Mouse (Mus musculus) liver, adult 2 months (tissue): ENCODE measurements at regions not wholly inside any gene's neighbourhood (a gene's known extent, or its start where the extent isn't known, plus 50 kb on each side); places are given as distances from the start of the nearest gene placed in this dataset.
"Not testable (repeated sequence)": the region's sequence is repeated elsewhere in the genome, so short reads cannot be mapped to it uniquely, and the experiment has no call there.

Experiments used
- DNase-seq: peaks from one replicate; pipeline ENCODE4 v3.0.0-alpha.2; 2011; ENCODE audit warnings: low read depth, low spot score; ENCODE audit errors: extremely low read depth
- H3K27ac ChIP-seq: fragments of 200-500 bp; replicated peaks from 2 replicates; pipeline ENCODE4 v1.5.1; 2012; ENCODE audit warnings: low read depth, mild to moderate bottlenecking, control low read depth, inconsistent platforms, low read length; ENCODE audit not compliant: insufficient read depth
- H3K27me3 ChIP-seq: fragments of 200-500 bp; 2 replicates; pipeline ENCODE4 v1.6.1; 2012; ENCODE audit warnings: mild to moderate bottlenecking, moderate library complexity, low read length, inconsistent platforms; ENCODE audit not compliant: control insufficient read depth, insufficient read depth
- H3K36me3 ChIP-seq: fragments of 200-500 bp; 2 replicates; pipeline ENCODE4 v1.6.1; 2012; ENCODE audit warnings: low read length, inconsistent platforms; ENCODE audit not compliant: control insufficient read depth, insufficient read depth
- H3K4me1 ChIP-seq: fragments of 200-500 bp; 2 replicates; pipeline ENCODE4 v1.6.1; 2011; ENCODE audit warnings: low read length; ENCODE audit not compliant: control insufficient read depth, insufficient read depth
- H3K4me3 ChIP-seq: fragments of 200-500 bp; 2 replicates; pipeline ENCODE4 v1.5.1; 2011; ENCODE audit warnings: low read depth, mild to moderate bottlenecking, control low read depth, low read length, moderate library complexity; ENCODE audit not compliant: insufficient read depth
- H3K79me2 ChIP-seq: fragments of 200-500 bp; 2 replicates; pipeline ENCODE4 v1.6.1; 2012; ENCODE audit warnings: inconsistent platforms, mild to moderate bottlenecking, low read length, moderate library complexity; ENCODE audit not compliant: control insufficient read depth, insufficient read depth
- H3K9ac ChIP-seq: fragments of 200-500 bp; 2 replicates; pipeline ENCODE4 v1.6.1; 2012; ENCODE audit warnings: low read depth, mild to moderate bottlenecking, control low read depth, inconsistent platforms, low read length
- CTCF ChIP-seq: fragments of 200-500 bp; IDR thresholded peaks from 2 replicates; pipeline ENCODE4 v1.5.1; 2011; ENCODE audit warnings: low read depth, low read length, control low read depth
- POLR2A ChIP-seq: fragments of 200-500 bp; IDR thresholded peaks from 2 replicates; pipeline ENCODE4 v1.6.1; 2011; ENCODE audit warnings: low read length, control low read depth; ENCODE audit not compliant: insufficient read depth; ENCODE audit errors: extremely low read depth
- WGBS: fragments of 180-500 bp; shearing (Covaris S2); methylation state at CpG from one replicate; pipeline ENCODE4 v1.1.7; 2018; 5-methylcytosine and 5-hydroxymethylcytosine counted together

DNA sequence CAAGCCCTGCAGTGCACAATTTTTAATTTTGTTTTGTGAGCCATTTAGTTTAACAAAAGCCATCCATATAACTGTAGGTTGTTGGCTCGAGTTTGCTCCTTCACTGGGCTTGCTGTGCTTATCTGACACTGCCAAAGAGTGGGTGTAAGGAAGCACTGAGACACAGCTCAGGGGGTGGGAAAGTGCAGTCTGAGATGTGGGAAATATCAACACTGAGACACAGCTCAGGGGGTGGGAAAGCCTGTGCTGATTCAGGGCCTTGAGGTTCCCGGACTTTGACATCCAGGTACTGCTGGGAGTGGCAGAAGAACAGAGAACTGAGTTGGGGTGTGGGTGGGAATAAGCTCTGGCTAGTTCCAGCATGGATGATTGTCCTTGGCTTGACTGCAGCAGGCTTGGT is 324.4 kb upstream of the Slc39a10 start:
- no peaks in the 10 kb centered on the region for H3K36me3 ChIP-seq
- H3K27ac ChIP-seq: no peak overlapping the region
- no peak overlapping the region for H3K4me3 ChIP-seq
- no peak overlapping the region for H3K9ac ChIP-seq
- DNase-seq: no peak
- TF ChIP-seq POLR2A (no peak), CTCF (no peak)
- no peaks in the 10 kb centered on the region for H3K27me3 ChIP-seq
- WGBS: 48% methylated on average over 2 of the region's 2 CpGs
- no peaks in the 10 kb centered on the region for H3K79me2 ChIP-seq
- no peaks in the 10 kb centered on the region for H3K4me1 ChIP-seq

DNA sequence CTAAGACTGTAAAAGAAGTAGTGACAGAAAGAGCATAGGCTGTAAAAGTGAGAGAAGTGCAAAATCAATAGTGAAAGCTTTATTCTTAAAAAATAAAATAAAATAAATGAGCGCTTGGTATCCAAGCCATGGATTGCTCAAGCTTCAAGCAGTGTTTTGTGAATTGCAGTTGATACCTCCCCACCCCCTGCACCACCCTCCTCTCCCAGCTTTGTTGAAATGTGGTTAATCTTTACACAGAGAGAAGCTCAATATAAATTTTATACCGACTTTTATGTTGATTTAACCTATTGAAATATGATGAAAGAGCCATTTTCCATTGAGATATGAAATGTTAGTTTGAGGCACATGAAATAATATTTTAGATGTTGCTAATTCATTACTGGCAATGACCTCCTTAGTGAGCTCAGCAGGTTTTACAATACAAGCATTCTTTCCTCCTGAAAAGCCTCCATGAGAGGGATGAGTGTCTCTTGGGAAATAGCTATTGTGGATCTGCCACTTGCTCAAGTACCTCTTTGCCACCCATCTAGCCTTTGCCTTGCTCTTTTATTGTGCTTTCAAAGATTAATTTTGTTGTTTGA is 323.9 kb upstream of the Slc39a10 start:
- 53% methylated on average over 2 of the region's 2 CpGs for WGBS
- Histone ChIP-seq H3K4me3 (no peak overlapping the region), H3K79me2 (no peaks in the 10 kb centered on the region), H3K4me1 (no peaks in the 10 kb centered on the region), H3K9ac (no peak overlapping the region), H3K27ac (no peak overlapping the region), H3K36me3 (no peaks in the 10 kb centered on the region), H3K27me3 (no peaks in the 10 kb centered on the region)
- no peak for DNase-seq
- TF ChIP-seq POLR2A: no peak
- no peak for TF ChIP-seq CTCF

DNA sequence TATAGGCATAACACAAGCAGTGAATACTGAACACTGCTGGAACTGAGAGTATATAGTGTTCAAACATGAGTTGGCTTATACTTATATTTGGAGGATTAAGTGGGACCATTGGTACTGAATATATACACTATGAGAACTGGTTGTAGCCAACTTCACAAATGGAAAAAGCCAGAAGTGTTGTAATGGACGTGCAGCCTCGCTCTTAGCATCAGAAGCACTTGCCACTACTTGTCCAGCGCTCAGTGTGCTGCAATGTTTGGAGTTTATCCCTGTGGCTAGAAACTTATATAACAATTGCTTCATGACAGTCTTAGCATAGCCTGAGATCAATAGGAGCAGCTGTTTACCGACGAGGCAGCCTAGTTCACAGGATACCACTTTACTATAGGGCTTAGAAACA is 320.8 kb upstream of the Slc39a10 start:
- Histone ChIP-seq H3K79me2 (no peaks in the 10 kb centered on the region), H3K27ac (no peak overlapping the region), H3K4me1 (no peaks in the 10 kb centered on the region), H3K27me3 (no peaks in the 10 kb centered on the region), H3K9ac (no peak overlapping the region), H3K4me3 (no peak overlapping the region), H3K36me3 (no peaks in the 10 kb centered on the region)
- TF ChIP-seq CTCF (no peak), POLR2A (no peak)
- 74% methylated on average over 5 of the region's 5 CpGs for WGBS
- DNase-seq: no peak

DNA sequence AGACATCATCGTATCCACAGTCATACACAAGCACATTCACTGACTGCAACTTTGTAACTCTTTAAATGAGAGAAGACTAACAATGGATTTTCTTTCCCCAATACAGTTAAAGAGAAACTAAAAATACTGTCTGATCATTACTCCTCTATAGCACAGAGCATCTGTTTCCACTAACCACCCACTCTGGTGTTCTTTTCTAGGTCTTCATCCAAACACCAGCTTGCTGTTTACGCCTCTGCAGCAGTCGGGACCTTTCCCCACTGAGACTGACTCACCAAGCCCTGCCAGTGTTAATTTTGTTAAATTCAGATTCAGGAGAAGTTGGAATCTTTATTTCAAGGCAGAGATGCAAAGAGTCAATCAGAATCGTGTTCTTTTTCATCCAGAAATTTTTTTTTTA is 300.3 kb upstream of the Slc39a10 start:
- Histone ChIP-seq H3K36me3 (no peaks in the 10 kb centered on the region), H3K4me3 (no peak overlapping the region), H3K4me1 (no peaks in the 10 kb centered on the region), H3K27me3 (no peaks in the 10 kb centered on the region), H3K27ac (no peak overlapping the region), H3K79me2 (no peaks in the 10 kb centered on the region), H3K9ac (no peak overlapping the region)
- 74% methylated on average over 4 of the region's 4 CpGs for WGBS
- no peak for TF ChIP-seq POLR2A
- TF ChIP-seq CTCF: no peak
- no peak for DNase-seq

DNA sequence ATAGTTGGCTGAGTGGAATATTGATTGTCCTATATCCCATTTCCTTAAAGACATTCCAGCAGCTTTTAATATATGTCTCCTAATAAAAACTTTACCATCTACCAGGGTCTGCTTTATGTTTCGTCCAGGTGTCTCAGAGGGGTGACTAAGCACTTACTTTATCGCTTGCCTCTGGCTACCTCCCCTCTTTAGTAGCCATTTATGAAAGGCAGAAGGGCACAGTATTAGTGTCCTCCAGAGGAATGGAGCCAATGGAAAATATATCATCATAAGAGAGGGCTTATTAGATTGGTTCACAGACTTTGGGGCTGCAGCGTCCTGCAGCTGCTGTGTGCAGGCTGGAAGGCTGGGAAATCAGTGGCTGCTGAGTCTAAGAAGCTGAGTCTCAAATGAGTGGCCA is 271.8 kb upstream of the Slc39a10 start:
- H3K4me1 ChIP-seq: no peaks in the 10 kb centered on the region
- H3K4me3 ChIP-seq: no peak overlapping the region
- no peaks in the 10 kb centered on the region for H3K79me2 ChIP-seq
- no peak for DNase-seq
- H3K36me3 ChIP-seq: no peaks in the 10 kb centered on the region
- TF ChIP-seq POLR2A (no peak), CTCF (no peak)
- H3K27ac ChIP-seq: no peak overlapping the region
- H3K9ac ChIP-seq: no peak overlapping the region
- 80% methylated on average over 3 of the region's 3 CpGs for WGBS
- H3K27me3 ChIP-seq: no peaks in the 10 kb centered on the region

DNA sequence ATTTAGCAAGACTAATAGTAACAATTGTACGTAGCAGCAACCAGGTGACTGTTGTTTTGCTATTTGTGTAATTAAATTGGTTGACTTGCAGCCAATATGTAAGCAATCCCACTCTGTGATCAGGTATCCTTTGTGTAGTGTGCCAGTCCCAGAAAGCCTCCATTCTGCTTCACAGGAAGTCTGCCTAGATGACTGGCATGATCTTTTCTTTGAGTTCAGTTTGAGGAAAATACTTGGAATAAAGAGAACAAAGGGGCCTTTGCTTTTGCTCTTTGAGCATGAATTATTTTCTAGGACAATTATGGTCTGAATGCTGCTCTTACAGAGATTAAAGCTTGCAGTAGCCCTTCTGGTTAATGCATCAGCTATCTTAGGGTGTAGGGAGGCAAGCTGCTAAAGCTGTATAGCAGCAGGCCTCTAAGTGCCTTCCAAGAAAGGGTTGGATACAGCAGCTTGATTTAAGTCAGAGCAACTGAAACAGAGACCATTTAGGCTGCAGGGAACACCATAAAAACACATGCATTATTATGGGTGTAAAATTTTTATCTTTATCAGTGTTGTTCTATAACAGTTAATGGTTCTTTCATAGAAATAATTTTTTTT is 271.3 kb upstream of the Slc39a10 start:
- WGBS: 76% methylated on average over 1 of the region's 1 CpGs
- no peak for DNase-seq
- no peaks in the 10 kb centered on the region for H3K27me3 ChIP-seq

DNA sequence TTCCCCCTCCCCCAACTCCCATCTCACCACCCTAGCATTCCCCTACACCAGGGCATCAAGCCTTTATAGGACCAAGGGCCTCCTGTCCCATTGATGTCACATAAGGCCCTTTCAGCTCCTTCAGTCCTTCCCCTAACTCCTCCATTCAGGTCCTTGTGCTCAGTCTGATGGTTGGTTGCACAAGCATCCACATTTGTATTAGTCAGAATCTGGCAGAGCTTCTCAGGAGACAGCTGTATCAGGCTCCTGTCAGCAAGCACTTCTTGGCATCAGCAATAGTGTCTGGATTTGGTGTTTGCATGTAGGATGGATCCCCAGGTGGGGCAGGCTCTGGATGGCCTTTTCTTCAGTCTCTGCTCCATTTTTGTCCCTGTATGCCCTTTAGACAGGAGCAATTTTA is 237.4 kb upstream of the Slc39a10 start:
- H3K4me1 ChIP-seq, DNase-seq, H3K27me3 ChIP-seq, H3K79me2 ChIP-seq, H3K27ac ChIP-seq, H3K4me3 ChIP-seq, H3K9ac ChIP-seq, H3K36me3 ChIP-seq: not testable (repeated sequence)

More for the DNA sequence above, 271.3 kb upstream of the Slc39a10 start:
- Histone ChIP-seq H3K9ac (no peak overlapping the region), H3K36me3 (no peaks in the 10 kb centered on the region), H3K27ac (no peak overlapping the region), H3K4me1 (no peaks in the 10 kb centered on the region), H3K4me3 (no peak overlapping the region), H3K79me2 (no peaks in the 10 kb centered on the region)
- TF ChIP-seq POLR2A: no peak
- no peak for TF ChIP-seq CTCF
